Mouse (Mus musculus) small intestine, adult 2 months (tissue): ENCODE data around the gene Itsn1. TPM values are rescaled to one million over a fixed set of nuclear protein-coding genes. Genes with fewer than 3 reads are reported as not detected.

Experiments
- H3K27ac ChIP-seq: fragments of 200-500 bp; 2 replicates; pipeline ENCODE4 v1.5.1; 2012; ENCODE audit warnings: low read depth, low read length, control low read depth, inconsistent platforms; ENCODE audit not compliant: insufficient read depth
- H3K27me3 ChIP-seq: fragments of 200-500 bp; 2 replicates; pipeline ENCODE4 v1.6.1; 2012; ENCODE audit warnings: mild to moderate bottlenecking, moderate library complexity, low read length, inconsistent platforms; ENCODE audit not compliant: control insufficient read depth, insufficient read depth
- H3K36me3 ChIP-seq: fragments of 200-500 bp; 2 replicates; pipeline ENCODE4 v1.6.1; 2012; ENCODE audit warnings: mild to moderate bottlenecking, low read length, control low read depth, inconsistent platforms; ENCODE audit not compliant: control insufficient read depth, insufficient read depth
- H3K4me1 ChIP-seq: fragments of 200-500 bp; 2 replicates; pipeline ENCODE4 v1.6.1; 2012; ENCODE audit warnings: low read length, inconsistent platforms, mixed read lengths; ENCODE audit not compliant: control insufficient read depth, insufficient read depth, insufficient read length
- H3K4me3 ChIP-seq: fragments of 200-500 bp; 2 replicates; pipeline ENCODE4 v1.5.1; 2012; ENCODE audit warnings: low read depth, mild to moderate bottlenecking, control low read depth, inconsistent platforms, low read length, moderate library complexity
- CTCF ChIP-seq: fragments of 200-500 bp; IDR thresholded peaks from 2 replicates; pipeline ENCODE4 v1.5.1; 2012; ENCODE audit warnings: low read depth, mild to moderate bottlenecking, control low read depth, inconsistent platforms, low read length, moderate library complexity, mixed read lengths; ENCODE audit not compliant: insufficient replicate concordance, insufficient read length; ENCODE audit errors: extremely low read depth
- POLR2A ChIP-seq: fragments of 200-500 bp; IDR thresholded peaks from 2 replicates; pipeline ENCODE4 v1.6.1; 2012; ENCODE audit warnings: low read depth, mild to moderate bottlenecking, control low read depth, inconsistent platforms, low read length, moderate library complexity
- WGBS: fragments of 180-500 bp; shearing (Covaris S2); methylation state at CpG from one replicate; pipeline ENCODE4 v1.1.7; 2018; 5-methylcytosine and 5-hydroxymethylcytosine counted together
- polyA plus RNA-seq: library from polyadenylated mRNA; depleted of rRNA; stranded (reverse); fragments of >200 nt; gene quantifications from 2 replicates; pipeline ENCODE4 v1.2.3, GENCODE M21; 2012

The Itsn1 gene
- polyA plus RNA-seq, 1 experiment = 15.6 TPM

GRCm38 (mm10) chr16:91936340-91937030, 207.4 kb downstream of the Itsn1 start:
- Histone ChIP-seq H3K27ac (no peak overlapping the region), H3K27me3 (no peaks in the 10 kb centered on the region), H3K4me3 (no peak overlapping the region), H3K4me1 (no peaks in the 10 kb centered on the region), H3K36me3 (no peaks in the 10 kb centered on the region)
- peak; percentile 74; the same call in 1 of the 2 replicates for TF ChIP-seq CTCF
- TF ChIP-seq POLR2A = no peak
- WGBS = 46% methylated on average over 10 of the region's 10 CpGs

- H3K27ac ChIP-seq = no peak overlapping the region
- TF ChIP-seq CTCF = no peak
- H3K36me3 ChIP-seq = no peaks in the 10 kb centered on the region
- H3K4me3 ChIP-seq = no peak overlapping the region
- H3K27me3 ChIP-seq = no peaks in the 10 kb centered on the region
- WGBS = 77% methylated on average over 11 of the region's 11 CpGs
- no peaks in the 10 kb centered on the region for H3K4me1 ChIP-seq
Measured at GRCm38 (mm10) chr16:91937281-91937680, 208.2 kb downstream of the Itsn1 start.

GRCm38 (mm10) chr16:91938141-91938540, 209.1 kb downstream of the Itsn1 start:
- Histone ChIP-seq H3K27ac (no peak overlapping the region), H3K36me3 (no peaks in the 10 kb centered on the region), H3K27me3 (no peaks in the 10 kb centered on the region), H3K4me3 (no peak overlapping the region), H3K4me1 (no peaks in the 10 kb centered on the region)
- WGBS = 88% methylated on average over 5 of the region's 5 CpGs
- TF ChIP-seq CTCF = no peak
- no peak for TF ChIP-seq POLR2A

GRCm38 (mm10) chr16:91940726-91941125, 211.6 kb downstream of the Itsn1 start:
- TF ChIP-seq CTCF (no peak), POLR2A (no peak)
- Histone ChIP-seq H3K36me3 (no peaks in the 10 kb centered on the region), H3K27me3 (no peaks in the 10 kb centered on the region), H3K4me3 (no peak overlapping the region), H3K4me1 (no peaks in the 10 kb centered on the region), H3K27ac (no peak overlapping the region)
- WGBS = 34% methylated on average over 6 of the region's 6 CpGs

GRCm38 (mm10) chr16:91942201-91942600, 213.1 kb downstream of the Itsn1 start:
- 90% methylated on average over 14 of the region's 14 CpGs for WGBS
- TF ChIP-seq CTCF = no peak
- no peak for TF ChIP-seq POLR2A
- Histone ChIP-seq H3K27ac (no peak overlapping the region), H3K27me3 (no peaks in the 10 kb centered on the region), H3K36me3 (no peaks in the 10 kb centered on the region), H3K4me1 (no peaks in the 10 kb centered on the region), H3K4me3 (no peak overlapping the region)

GRCm38 (mm10) chr16:91946261-91946660, 217.2 kb downstream of the Itsn1 start:
- TF ChIP-seq CTCF (no peak), POLR2A (no peak)
- WGBS = 48% methylated on average over 10 of the region's 10 CpGs

GRCm38 (mm10) chr16:91947093-91947492, 218.0 kb downstream of the Itsn1 start:
- no peak for TF ChIP-seq POLR2A
- no peak for TF ChIP-seq CTCF
- Histone ChIP-seq H3K4me1 (no peaks in the 10 kb centered on the region), H3K27me3 (no peaks in the 10 kb centered on the region), H3K27ac (no peak overlapping the region), H3K36me3 (no peaks in the 10 kb centered on the region), H3K4me3 (no peak overlapping the region)
- 80% methylated on average over 11 of the region's 11 CpGs for WGBS

More at GRCm38 (mm10) chr16:91946261-91946660, 217.2 kb downstream of the Itsn1 start:
- no peak overlapping the region for H3K4me3 ChIP-seq
- H3K36me3 ChIP-seq = no peaks in the 10 kb centered on the region
- no peaks in the 10 kb centered on the region for H3K27me3 ChIP-seq
- no peak overlapping the region for H3K27ac ChIP-seq
- no peaks in the 10 kb centered on the region for H3K4me1 ChIP-seq
